Mouse (Mus musculus): ENCODE measurements around the gene Smim6.

Smim6 gene

DNA sequence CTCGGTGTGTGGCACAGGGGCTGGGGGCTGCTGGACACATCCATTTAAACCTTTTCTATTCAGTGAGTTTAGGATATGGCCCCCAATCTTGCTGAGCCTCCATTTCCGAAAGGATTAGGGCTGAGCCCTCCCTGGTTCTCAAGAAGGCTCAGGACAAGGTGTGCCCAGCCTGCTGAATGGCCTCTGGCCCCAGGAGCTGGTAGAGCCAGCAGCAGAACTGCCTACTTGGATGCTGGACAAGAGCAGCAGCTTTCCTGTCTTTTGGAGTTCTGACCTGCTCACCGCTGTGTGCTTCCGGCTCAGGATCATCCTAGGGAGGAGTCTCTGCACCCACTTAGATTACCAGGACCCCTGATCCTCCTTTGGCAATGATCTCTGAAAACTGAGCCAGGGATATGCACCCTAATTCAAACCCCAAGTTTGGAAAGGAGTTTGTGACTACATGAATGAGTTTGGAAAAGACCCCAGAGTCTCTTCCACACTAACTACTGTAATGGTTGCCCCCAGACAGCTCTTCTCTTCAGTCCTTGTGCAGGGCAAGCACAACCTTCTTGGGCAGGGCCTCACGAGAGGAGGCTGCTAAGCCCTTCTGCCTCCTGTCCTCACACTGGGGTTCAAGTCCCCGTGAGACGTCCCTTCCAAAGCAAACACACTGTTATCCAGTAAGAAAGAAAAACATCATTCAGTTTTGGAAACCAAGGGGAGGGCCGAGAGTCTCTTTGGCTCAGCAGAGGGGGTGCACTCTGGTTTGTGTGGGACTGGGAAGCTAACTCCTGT is 11.1 kb upstream of the Smim6 start:
- no peak for DNase-seq (ENCODE audit: low read depth, low spot score)

- no peak for DNase-seq (ENCODE audit: low read depth, low spot score)
Measured at GRCm38 (mm10) chr11:115901338-115902161, 10.3 kb upstream of the Smim6 start.

GRCm38 (mm10) chr11:115902177-115902576 is 9.6 kb upstream of the Smim6 start:
- no peak for DNase-seq (ENCODE audit: low read depth, low spot score)

GRCm38 (mm10) chr11:115902831-115903230 is 9.0 kb upstream of the Smim6 start:
- peak; percentile 21 for DNase-seq (ENCODE audit: low read depth, low spot score)

GRCm38 (mm10) chr11:115903384-115904230 is 8.2 kb upstream of the Smim6 start:
- DNase-seq (ENCODE audit: low read depth, low spot score) = no peak

DNA sequence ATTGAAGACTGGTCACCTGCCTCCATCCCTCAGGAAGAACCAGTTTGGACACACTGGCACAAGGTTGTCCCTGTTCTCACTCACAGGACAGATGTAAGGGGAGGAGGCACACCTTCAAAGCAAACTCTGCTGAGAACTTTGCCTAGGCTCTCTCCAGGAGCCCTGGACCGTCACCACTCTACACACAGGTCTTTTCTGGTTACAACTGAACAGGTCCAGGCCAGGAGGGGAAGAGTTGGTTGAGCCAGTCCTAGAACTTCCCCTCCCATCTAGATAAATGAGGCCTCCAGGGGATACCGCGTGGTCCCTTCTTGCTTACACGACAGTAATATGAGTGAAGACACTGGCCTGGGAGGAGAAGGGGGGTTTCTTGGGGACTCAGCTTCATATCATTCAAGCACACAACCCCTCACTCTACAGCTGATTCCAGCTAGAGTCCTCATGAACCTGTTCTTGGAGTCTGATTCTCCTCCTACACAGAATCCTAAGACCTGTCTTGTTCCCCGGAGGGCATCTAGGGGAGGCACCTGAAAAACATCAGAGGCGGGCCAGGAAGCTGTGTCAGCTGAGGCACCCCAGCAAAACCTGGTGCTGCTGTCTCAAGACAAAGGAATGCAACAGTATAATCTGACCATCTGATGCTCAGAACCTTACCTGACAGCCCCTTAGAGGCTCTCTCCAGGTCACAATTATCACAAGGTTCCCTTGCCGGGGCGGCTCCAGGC is 7.4 kb upstream of the Smim6 start:
- DNase-seq (ENCODE audit: low read depth, low spot score) = peak; percentile 16

GRCm38 (mm10) chr11:115904956-115905790 is 6.6 kb upstream of the Smim6 start:
- DNase-seq (ENCODE audit: low read depth, low spot score) = peak; percentile 50

GRCm38 (mm10) chr11:115906116-115906515 is 5.7 kb upstream of the Smim6 start:
- no peak for DNase-seq (ENCODE audit: low read depth, low spot score)

- no peak for DNase-seq (ENCODE audit: low read depth, low spot score)
Measured at GRCm38 (mm10) chr11:115906521-115906920, 5.3 kb upstream of the Smim6 start.

GRCm38 (mm10) chr11:115911134-115911561 is 669 bp upstream of the Smim6 start:
- DNase-seq (ENCODE audit: low read depth, low spot score) = no peak

DNA sequence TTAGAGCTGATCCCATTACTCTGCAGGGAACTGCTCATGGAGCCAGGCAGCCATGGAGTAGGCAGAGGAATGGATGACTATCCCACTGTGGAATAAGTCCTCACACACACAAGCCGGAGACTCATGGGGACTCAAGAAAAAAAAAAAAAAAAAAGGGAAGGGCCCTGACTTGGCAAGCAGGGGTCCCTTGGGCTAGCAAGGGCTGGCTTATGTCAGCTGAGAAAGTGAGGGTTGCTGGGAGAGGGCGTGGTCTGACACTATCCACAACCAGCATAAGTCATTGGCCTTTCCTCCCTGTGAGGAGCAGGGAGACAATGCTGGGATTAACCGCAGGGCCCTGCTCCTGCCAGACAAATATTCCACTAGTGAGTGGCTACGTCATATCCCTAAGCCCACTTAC is 4.8 kb downstream of the Smim6 start:
- no peak for DNase-seq (ENCODE audit: low read depth, low spot score)

- no peak for DNase-seq (ENCODE audit: low read depth, low spot score)
Measured at GRCm38 (mm10) chr11:115918637-115919036, 6.8 kb downstream of the Smim6 start.

DNA sequence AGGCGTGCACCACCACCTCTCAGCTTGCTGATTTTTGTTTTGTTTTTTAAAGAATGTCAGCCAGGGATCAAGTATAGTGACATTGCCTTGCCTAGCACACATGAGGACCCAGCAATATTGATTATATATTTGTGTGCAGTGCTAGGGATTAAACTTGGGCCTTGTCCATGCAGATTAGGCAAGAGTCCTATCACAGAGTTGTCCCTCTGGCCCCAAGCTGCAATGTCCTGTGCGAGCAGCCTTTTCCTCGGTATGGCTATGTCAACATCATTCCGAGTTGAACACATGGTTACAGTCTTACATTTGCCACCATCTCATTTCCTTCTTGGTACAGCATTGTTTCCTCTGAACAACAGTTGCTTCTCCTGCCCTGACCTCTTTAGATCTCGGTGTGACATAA is 7.3 kb downstream of the Smim6 start:
- no peak for DNase-seq (ENCODE audit: low read depth, low spot score)

DNA sequence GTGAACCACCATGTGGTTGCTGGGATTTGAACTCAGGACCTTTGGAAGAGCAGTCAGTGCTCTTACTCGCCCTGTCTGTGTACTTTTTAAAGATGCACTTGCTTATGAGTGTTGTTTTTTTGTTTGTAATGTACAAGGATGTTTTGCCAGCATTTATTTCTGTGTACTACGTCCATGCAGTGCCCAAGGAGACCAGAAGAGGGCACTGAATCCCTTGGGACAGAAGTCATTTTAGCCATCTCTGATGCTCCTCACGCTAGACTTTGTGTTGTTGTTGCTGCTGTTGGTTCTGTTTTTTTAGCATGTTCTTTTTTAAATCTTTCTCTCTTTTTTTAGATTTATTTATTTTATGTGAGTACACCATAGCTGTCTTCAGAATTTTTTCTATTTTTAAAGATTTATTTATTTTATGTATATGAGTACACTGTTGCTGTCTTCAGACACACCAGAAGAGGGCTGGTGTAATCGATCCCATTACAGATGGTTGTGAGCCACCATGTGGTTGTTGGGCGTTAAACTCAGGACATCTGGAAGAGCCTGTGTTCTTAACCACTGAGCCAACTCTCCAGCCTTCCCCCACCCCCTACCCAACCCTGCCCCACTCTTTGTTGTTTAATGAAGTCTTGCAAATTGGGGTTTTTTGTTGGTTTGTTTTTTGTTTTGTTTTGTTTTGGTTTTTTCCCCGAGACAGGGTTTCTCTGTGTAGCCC is 8.4 kb downstream of the Smim6 start:
- peak; percentile 79 for DNase-seq (ENCODE audit: low read depth, low spot score)

- DNase-seq (ENCODE audit: low read depth, low spot score) = no peak
Measured at GRCm38 (mm10) chr11:115921986-115922385, 10.2 kb downstream of the Smim6 start.

- DNase-seq (ENCODE audit: low read depth, low spot score) = no peak
Measured at GRCm38 (mm10) chr11:115929031-115929430, 17.2 kb downstream of the Smim6 start.

- no peak for DNase-seq (ENCODE audit: low read depth, low spot score)
Measured at GRCm38 (mm10) chr11:115929818-115930217, 18.0 kb downstream of the Smim6 start.

DNA sequence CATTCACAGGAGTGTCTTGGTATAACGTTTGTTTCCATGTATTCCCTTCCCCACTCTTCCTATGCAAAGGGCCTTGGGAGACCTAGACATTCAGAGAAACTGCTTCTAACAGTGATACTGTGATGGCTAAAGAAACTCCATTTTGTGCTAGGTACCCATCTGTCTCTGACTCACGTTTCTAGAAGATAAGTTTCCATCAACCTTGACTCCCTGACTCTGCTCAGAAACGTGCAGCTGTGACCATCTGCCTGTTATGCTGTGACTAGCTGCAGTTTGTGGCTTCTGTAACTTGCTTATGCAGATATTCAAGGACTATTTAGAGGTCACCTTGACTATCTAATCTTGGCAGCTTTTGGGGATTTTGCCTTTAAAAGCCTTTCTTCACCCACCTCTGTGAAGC is 19.4 kb downstream of the Smim6 start:
- DNase-seq (ENCODE audit: low read depth, low spot score) = no peak

DNA sequence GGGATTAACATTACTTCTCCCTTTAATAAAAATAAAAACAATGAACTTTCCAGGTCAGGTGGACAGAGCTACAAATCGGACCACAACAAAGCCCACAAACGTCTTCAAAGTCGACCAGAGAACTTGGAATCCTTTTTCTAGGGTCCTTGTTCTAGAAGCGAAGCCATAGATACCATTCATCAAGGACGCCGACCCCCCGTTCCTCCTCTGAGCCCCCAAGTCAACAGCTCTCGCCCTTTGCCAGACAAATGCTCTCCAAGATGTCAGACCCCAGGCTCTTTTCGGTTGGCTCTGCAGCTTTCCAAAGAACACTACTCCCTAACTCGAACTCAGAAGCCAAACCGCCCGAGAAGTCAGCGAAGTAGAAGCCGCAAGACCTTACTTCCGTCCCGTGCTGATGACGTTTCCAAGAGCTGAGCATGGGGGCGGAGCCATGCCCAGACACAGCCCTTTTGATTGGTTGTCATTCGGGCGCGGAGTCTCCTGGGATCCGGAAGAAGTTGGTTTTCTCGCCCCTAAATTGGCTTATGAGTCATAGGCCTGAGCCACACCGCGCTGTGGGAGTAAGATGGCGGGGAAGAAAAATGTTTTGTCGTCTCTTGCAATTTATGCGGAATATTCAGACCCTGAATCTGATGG is 21.4 kb downstream of the Smim6 start, which contains the start of the genes Sap30bp and Recql5:
Gene Sap30bp, plus strand, starts transcription at position 175 of the 639 bp plus-strand sequence.
Gene Recql5, minus strand, starts transcription at position 370 of the 639 bp plus-strand sequence.
- DNase-seq (ENCODE audit: low read depth, low spot score) = peak; percentile 100

All from brain, adult 2 months (tissue).